Mouse (Mus musculus) embryonic facial prominence, embryonic 12.5 days (tissue): ENCODE measurements around the gene Gucy2f. TPM values are rescaled to one million over a fixed set of nuclear protein-coding genes. Genes with fewer than 3 reads are reported as not detected.
A peak's percentile ranks its signal among the peaks of the same experiment; 100 is the strongest.
"Not testable (repeated sequence)": the region's sequence is repeated elsewhere in the genome, so short reads cannot be mapped to it uniquely, and the experiment has no call there.

ENCODE experiments used
- ATAC-seq: fragments of 200-750 bp; cut with Nextera tagmentation; 2 replicates; pipeline ENCODE4 v1.8.0; 2017; ENCODE audit not compliant: insufficient number of reproducible peaks, insufficient read depth, low FRiP score, low TSS enrichment
- H3K27ac ChIP-seq: fragments of 300-500 bp; sonication (generic); 2 replicates; pipeline ENCODE4 v1.5.1; 2016; ENCODE audit warnings: mild to moderate bottlenecking
- H3K27me3 ChIP-seq: fragments of 300-500 bp; sonication (generic); 2 replicates; pipeline ENCODE4 v1.6.1; 2016; ENCODE audit warnings: mild to moderate bottlenecking, moderate library complexity
- H3K36me3 ChIP-seq: fragments of 300-500 bp; sonication (generic); 2 replicates; pipeline ENCODE4 v1.6.1; 2016; ENCODE audit warnings: mild to moderate bottlenecking
- H3K4me1 ChIP-seq: fragments of 300-500 bp; sonication (generic); 2 replicates; pipeline ENCODE4 v1.6.1; 2016
- H3K4me2 ChIP-seq: fragments of 300-500 bp; sonication (generic); replicated peaks from 2 replicates; pipeline ENCODE4 v1.6.1; 2016; ENCODE audit warnings: mild to moderate bottlenecking, moderate library complexity
- H3K4me3 ChIP-seq: fragments of 300-500 bp; sonication (generic); 2 replicates; pipeline ENCODE4 v1.5.1; 2016; ENCODE audit warnings: mild to moderate bottlenecking
- H3K9ac ChIP-seq: fragments of 300-500 bp; sonication (generic); 2 replicates; pipeline ENCODE4 v1.6.1; 2016; ENCODE audit warnings: mild to moderate bottlenecking, moderate library complexity
- H3K9me3 ChIP-seq: fragments of 300-500 bp; sonication (generic); 2 replicates; pipeline ENCODE4 v1.6.1; 2016; ENCODE audit warnings: mild to moderate bottlenecking, moderate library complexity
- WGBS: fragments of 180-500 bp; shearing (Covaris S2); methylation state at CpG from one replicate; pipeline ENCODE4 v1.1.7; 2016; 5-methylcytosine and 5-hydroxymethylcytosine counted together
- polyA plus RNA-seq: library from polyadenylated mRNA; unstranded; fragments of >200 nt; fragmentation: Nextera tagmentation; extraction: Ambion mirVana; gene quantifications from 2 replicates; pipeline ENCODE4 v1.2.1, GENCODE M21; 2016

Gene Gucy2f
- not detected in 2 replicates for polyA plus RNA-seq

- H3K9me3 ChIP-seq = no peaks in the 10 kb centered on the region
- no peak within 1 kb of the TSS for H3K4me3 ChIP-seq
- 30% methylated on average over 5 of the region's 5 CpGs for WGBS
These were observed at the start of gene Gucy2f for GRCm38 (mm10) chrX:142196831-142197230. TSS of gene Gucy2f (minus strand) at chrX:142196931.

GRCm38 (mm10) chrX:142245682-142246327 is 49.1 kb upstream of the Gucy2f start:
- no peak overlapping the region for H3K27ac ChIP-seq
- no peaks in the 10 kb centered on the region for H3K36me3 ChIP-seq
- H3K9ac ChIP-seq = no peak overlapping the region
- ATAC-seq = no peak
- no peaks in the 10 kb centered on the region for H3K9me3 ChIP-seq
- H3K27me3 ChIP-seq = 0 out of 2 replicates have a peak, but pooled peaks cover 2% of the 10 kb centered on the region
- no peak overlapping the region for H3K4me3 ChIP-seq
- H3K4me2 ChIP-seq = no peak overlapping the region
- H3K4me1 ChIP-seq = no peaks in the 10 kb centered on the region
- WGBS = 74% methylated on average over 5 of the region's 5 CpGs

More at GRCm38 (mm10) chrX:142196831-142197230, at the start of gene Gucy2f:
- H3K27ac ChIP-seq = no peak within 1 kb of the TSS
- 0 out of 2 replicates have a peak, but pooled peaks cover 3% of the 10 kb centered on the region for H3K27me3 ChIP-seq
- H3K4me1 ChIP-seq = no peaks in the 10 kb centered on the region
- H3K36me3 ChIP-seq = no peaks in the 10 kb centered on the region
- H3K9ac ChIP-seq = no peak within 1 kb of the TSS
- no peak within 1 kb of the TSS for H3K4me2 ChIP-seq
- ATAC-seq = no peak

GRCm38 (mm10) chrX:142237101-142237500 is 40.4 kb upstream of the Gucy2f start:
- H3K9me3 ChIP-seq = no peaks in the 10 kb centered on the region
- no peak overlapping the region for H3K9ac ChIP-seq
- no peaks in the 10 kb centered on the region for H3K36me3 ChIP-seq
- WGBS = 55% methylated on average over 2 of the region's 2 CpGs
- no peak overlapping the region for H3K27ac ChIP-seq
- H3K4me1 ChIP-seq = no peaks in the 10 kb centered on the region
- no peaks in the 10 kb centered on the region for H3K27me3 ChIP-seq
- no peak overlapping the region for H3K4me2 ChIP-seq
- H3K4me3 ChIP-seq = no peak overlapping the region
- ATAC-seq = no peak

- WGBS = 83% methylated on average over 1 of the region's 1 CpGs
- H3K27ac ChIP-seq, H3K4me3 ChIP-seq, H3K4me1 ChIP-seq, H3K4me2 ChIP-seq, H3K36me3 ChIP-seq, H3K9me3 ChIP-seq, H3K27me3 ChIP-seq, H3K9ac ChIP-seq, ATAC-seq: not testable (repeated sequence)
These were observed 39.4 kb upstream of the Gucy2f start for GRCm38 (mm10) chrX:142236146-142236545.

GRCm38 (mm10) chrX:142228769-142229158 is 32.0 kb upstream of the Gucy2f start:
- no peak for ATAC-seq
- 46% methylated on average over 7 of the region's 7 CpGs for WGBS

GRCm38 (mm10) chrX:142228055-142228768 is 31.5 kb upstream of the Gucy2f start:
- Histone ChIP-seq H3K4me1 (no peaks in the 10 kb centered on the region), H3K27me3 (no peaks in the 10 kb centered on the region), H3K4me3 (peak overlapping the region; percentile 47), H3K9me3 (no peaks in the 10 kb centered on the region), H3K4me2 (peak overlapping the region; percentile 41), H3K27ac (peak overlapping the region; percentile 89), H3K36me3 (no peaks in the 10 kb centered on the region), H3K9ac (no peak overlapping the region)
- 22% methylated on average over 32 of the region's 42 CpGs for WGBS
- ATAC-seq = peak; percentile 90

More at GRCm38 (mm10) chrX:142228769-142229158, 32.0 kb upstream of the Gucy2f start:
- H3K4me2 ChIP-seq = peak overlapping the region; percentile 41
- no peak overlapping the region for H3K9ac ChIP-seq
- no peaks in the 10 kb centered on the region for H3K27me3 ChIP-seq
- no peaks in the 10 kb centered on the region for H3K36me3 ChIP-seq
- no peak overlapping the region for H3K27ac ChIP-seq
- no peaks in the 10 kb centered on the region for H3K9me3 ChIP-seq
- peak overlapping the region; percentile 47 for H3K4me3 ChIP-seq
- H3K4me1 ChIP-seq = no peaks in the 10 kb centered on the region

- no peak overlapping the region for H3K9ac ChIP-seq
- peak overlapping the region; percentile 89 for H3K27ac ChIP-seq
- peak overlapping the region; percentile 47 for H3K4me3 ChIP-seq
- H3K36me3 ChIP-seq = no peaks in the 10 kb centered on the region
- WGBS = 18% methylated on average over 15 of the region's 15 CpGs
- peak overlapping the region; percentile 41 for H3K4me2 ChIP-seq
- 0 out of 2 replicates have a peak, but pooled peaks have one; percentile 69 for ATAC-seq
- H3K27me3 ChIP-seq = no peaks in the 10 kb centered on the region
- H3K9me3 ChIP-seq = no peaks in the 10 kb centered on the region
- H3K4me1 ChIP-seq = no peaks in the 10 kb centered on the region
These were observed 30.8 kb upstream of the Gucy2f start for GRCm38 (mm10) chrX:142227398-142228054.

GRCm38 (mm10) chrX:142226542-142226941 is 29.8 kb upstream of the Gucy2f start, which contains the start of gene Nxt2:
TSS of gene Nxt2 (plus strand) at chrX:142226770.
- WGBS = 89% methylated on average over 14 of the region's 14 CpGs
- no peaks in the 10 kb centered on the region for H3K27me3 ChIP-seq
- H3K36me3 ChIP-seq = no peaks in the 10 kb centered on the region
- H3K4me3 ChIP-seq = peak within 1 kb of the TSS; percentile 47
- ATAC-seq = no peak
- H3K4me2 ChIP-seq = peak within 1 kb of the TSS; percentile 41
- no peak within 1 kb of the TSS for H3K9ac ChIP-seq
- no peaks in the 10 kb centered on the region for H3K9me3 ChIP-seq
- no peak within 1 kb of the TSS for H3K27ac ChIP-seq
- no peaks in the 10 kb centered on the region for H3K4me1 ChIP-seq

- H3K27ac ChIP-seq = no peak overlapping the region
- H3K27me3 ChIP-seq = 0 out of 2 replicates have a peak, but pooled peaks cover 3% of the 10 kb centered on the region
- H3K9me3 ChIP-seq = no peaks in the 10 kb centered on the region
- no peaks in the 10 kb centered on the region for H3K4me1 ChIP-seq
- 15% methylated on average over 3 of the region's 3 CpGs for WGBS
- ATAC-seq = no peak
- H3K4me2 ChIP-seq = no peak overlapping the region
- H3K9ac ChIP-seq = no peak overlapping the region
- H3K4me3 ChIP-seq = no peak overlapping the region
- no peaks in the 10 kb centered on the region for H3K36me3 ChIP-seq
These were observed 3.6 kb upstream of the Gucy2f start for GRCm38 (mm10) chrX:142200295-142200694.

GRCm38 (mm10) chrX:142195551-142195950 is 1.2 kb downstream of the Gucy2f start:
- no peak for ATAC-seq
- no peaks in the 10 kb centered on the region for H3K9me3 ChIP-seq
- WGBS = 67% methylated on average over 1 of the region's 1 CpGs
- no peak overlapping the region for H3K27ac ChIP-seq
- H3K27me3 ChIP-seq = 0 out of 2 replicates have a peak, but pooled peaks cover 3% of the 10 kb centered on the region
- H3K4me1 ChIP-seq = no peaks in the 10 kb centered on the region
- no peak overlapping the region for H3K4me3 ChIP-seq
- no peak overlapping the region for H3K9ac ChIP-seq
- H3K4me2 ChIP-seq = no peak overlapping the region
- H3K36me3 ChIP-seq = no peaks in the 10 kb centered on the region

GRCm38 (mm10) chrX:142194420-142194819 is 2.3 kb downstream of the Gucy2f start:
- Histone ChIP-seq H3K36me3 (no peaks in the 10 kb centered on the region), H3K4me1 (no peaks in the 10 kb centered on the region), H3K27ac (no peak overlapping the region), H3K9ac (no peak overlapping the region), H3K4me2 (no peak overlapping the region), H3K4me3 (no peak overlapping the region), H3K9me3 (no peaks in the 10 kb centered on the region), H3K27me3 (0 out of 2 replicates have a peak, but pooled peaks cover 5% of the 10 kb centered on the region)
- 72% methylated on average over 6 of the region's 6 CpGs for WGBS
- ATAC-seq = no peak
